Mouse (Mus musculus) frontal cortex, adult (tissue): ENCODE measurements around the gene Adgrf5.

Experiments used
- ATAC-seq: cut with Nextera tagmentation; 2 replicates; pipeline ENCODE4 v1.9.2; 2017; ENCODE audit warnings: mild to moderate bottlenecking, moderate library complexity, mixed read lengths; ENCODE audit not compliant: low TSS enrichment

Adgrf5 gene

GRCm38 (mm10) chr17:43359826-43360619, at the start of gene Adgrf5:
Gene Adgrf5, plus strand, starts transcription at chr17:43360451.
- no peak for ATAC-seq

- no peak for ATAC-seq
These were observed 34.1 kb upstream of the Adgrf5 start for GRCm38 (mm10) chr17:43325986-43326671.

GRCm38 (mm10) chr17:43326726-43327700, 33.2 kb upstream of the Adgrf5 start:
- ATAC-seq = peak; percentile 59; the same call in 1 of the 2 replicates

GRCm38 (mm10) chr17:43327810-43328209, 32.4 kb upstream of the Adgrf5 start:
- ATAC-seq = no peak

GRCm38 (mm10) chr17:43329216-43329615, 31.0 kb upstream of the Adgrf5 start:
- no peak for ATAC-seq

- ATAC-seq = no peak
These were observed 30.5 kb upstream of the Adgrf5 start for GRCm38 (mm10) chr17:43329761-43330183.

- no peak for ATAC-seq
These were observed 27.6 kb upstream of the Adgrf5 start for GRCm38 (mm10) chr17:43332686-43333085.

GRCm38 (mm10) chr17:43334074-43334473, 26.2 kb upstream of the Adgrf5 start:
- ATAC-seq = no peak

- no peak for ATAC-seq
These were observed 22.6 kb upstream of the Adgrf5 start for GRCm38 (mm10) chr17:43337643-43338042.

- ATAC-seq = no peak
These were observed 22.0 kb upstream of the Adgrf5 start for GRCm38 (mm10) chr17:43338279-43338678.

GRCm38 (mm10) chr17:43346499-43346898, 13.8 kb upstream of the Adgrf5 start:
- ATAC-seq = peak; percentile 99

- no peak for ATAC-seq
These were observed 2.2 kb upstream of the Adgrf5 start for GRCm38 (mm10) chr17:43357902-43358539.

- no peak for ATAC-seq
These were observed 770 bp downstream of the Adgrf5 start for GRCm38 (mm10) chr17:43361021-43361420.

- ATAC-seq = no peak
These were observed 2.1 kb downstream of the Adgrf5 start for GRCm38 (mm10) chr17:43362362-43362761.

GRCm38 (mm10) chr17:43362881-43363280, 2.6 kb downstream of the Adgrf5 start:
- no peak for ATAC-seq

GRCm38 (mm10) chr17:43363921-43364320, 3.7 kb downstream of the Adgrf5 start:
- no peak for ATAC-seq

- no peak for ATAC-seq
These were observed 5.0 kb downstream of the Adgrf5 start for GRCm38 (mm10) chr17:43365297-43365696.

- no peak for ATAC-seq
These were observed 6.2 kb downstream of the Adgrf5 start for GRCm38 (mm10) chr17:43366486-43366885.

GRCm38 (mm10) chr17:43368171-43368576, 7.9 kb downstream of the Adgrf5 start:
- ATAC-seq = no peak

- no peak for ATAC-seq
These were observed 12.4 kb downstream of the Adgrf5 start for GRCm38 (mm10) chr17:43372604-43373003.

- no peak for ATAC-seq
These were observed 13.8 kb downstream of the Adgrf5 start for GRCm38 (mm10) chr17:43374020-43374419.
